Mouse (Mus musculus) urinary bladder, postnatal 25 days (tissue): ENCODE data around the gene Bcap31.

Source experiments
- DNase-seq: peaks from one replicate; pipeline ENCODE4 v3.0.0; 2022; ENCODE audit warnings: low spot score

Bcap31 gene

GRCm38 (mm10) chrX:73676668-73677067 is 39.3 kb downstream of the Bcap31 start:
- no peak for DNase-seq

GRCm38 (mm10) chrX:73675231-73675630 is 40.7 kb downstream of the Bcap31 start:
- no peak for DNase-seq

GRCm38 (mm10) chrX:73673968-73674661 is 41.9 kb downstream of the Bcap31 start:
- DNase-seq, result no peak

GRCm38 (mm10) chrX:73673619-73673967 is 42.4 kb downstream of the Bcap31 start:
- DNase-seq, result no peak

GRCm38 (mm10) chrX:73672879-73673618 is 42.9 kb downstream of the Bcap31 start, which contains the start of gene Slc6a8:
Slc6a8 (plus strand) TSS chrX:73673150.
- DNase-seq, result peak; percentile 66

GRCm38 (mm10) chrX:73672031-73672431 is 43.9 kb downstream of the Bcap31 start:
- peak; percentile 46 for DNase-seq

- no peak for DNase-seq
Observed at GRCm38 (mm10) chrX:73663143-73663542, 52.8 kb downstream of the Bcap31 start.

- no peak for DNase-seq
Observed at GRCm38 (mm10) chrX:73660284-73660665, 55.7 kb downstream of the Bcap31 start.

- no peak for DNase-seq
Observed at GRCm38 (mm10) chrX:73659575-73660283, 56.2 kb downstream of the Bcap31 start, which contains the start of gene Pnck. Pnck (minus strand) TSS chrX:73660117.

GRCm38 (mm10) chrX:73658936-73659574 is 56.9 kb downstream of the Bcap31 start:
- DNase-seq, result no peak

GRCm38 (mm10) chrX:73658391-73658790 is 57.6 kb downstream of the Bcap31 start:
- DNase-seq, result no peak

- DNase-seq, result no peak
Observed at GRCm38 (mm10) chrX:73655529-73655928, 60.4 kb downstream of the Bcap31 start.

GRCm38 (mm10) chrX:73654177-73654576 is 61.8 kb downstream of the Bcap31 start:
- DNase-seq, result no peak

GRCm38 (mm10) chrX:73653392-73653791 is 62.6 kb downstream of the Bcap31 start:
- DNase-seq, result no peak

GRCm38 (mm10) chrX:73650869-73651268 is 65.1 kb downstream of the Bcap31 start:
- DNase-seq, result no peak

- no peak for DNase-seq
Observed at GRCm38 (mm10) chrX:73645121-73645520, 70.9 kb downstream of the Bcap31 start.

GRCm38 (mm10) chrX:73639901-73640469 is 76.0 kb downstream of the Bcap31 start:
- DNase-seq, result no peak

- no peak for DNase-seq
Observed at GRCm38 (mm10) chrX:73639255-73639675, 76.7 kb downstream of the Bcap31 start, which contains the start of gene Dusp9. Dusp9 (plus strand) TSS chrX:73639419.

- DNase-seq, result no peak
Observed at GRCm38 (mm10) chrX:73637415-73637814, 78.6 kb downstream of the Bcap31 start.
